Mouse (Mus musculus): Measurements from ENCODE around the gene Rps6ka3. TPM values are rescaled to one million over a fixed set of nuclear protein-coding genes. Genes with fewer than 3 reads are reported as not detected.

Gene Rps6ka3
- polyA plus RNA-seq, 1 experiment = 12.5 TPM

DNA sequence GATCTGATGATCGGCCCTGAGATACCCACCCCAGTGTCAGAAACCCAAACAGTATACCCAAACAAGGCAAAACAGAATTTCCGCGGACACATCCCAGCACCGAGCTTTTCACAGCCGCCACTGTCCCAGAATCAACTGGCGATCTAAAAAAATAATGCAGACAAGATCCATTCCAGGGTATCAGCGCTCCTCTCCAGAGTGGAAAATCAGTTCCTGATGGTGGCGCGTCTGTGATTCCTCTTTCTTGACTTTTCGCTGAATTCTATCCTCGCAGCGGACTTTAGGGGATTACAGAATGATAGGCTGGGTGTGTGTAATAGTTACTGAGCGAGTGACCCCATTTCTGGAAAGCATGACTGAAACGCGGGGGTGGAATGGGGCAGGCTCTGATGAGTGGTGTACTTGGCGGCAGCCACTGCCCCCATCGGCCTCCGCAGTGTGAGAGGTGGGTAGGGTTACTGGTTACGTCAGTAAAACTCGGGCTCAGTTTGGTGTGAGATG is 46.9 kb downstream of the Rps6ka3 start:
- no peaks in the 10 kb centered on the region for H3K36me3 ChIP-seq (ENCODE audit: control insufficient read depth, insufficient read depth, low read length)
- 27% methylated on average over 20 of the region's 20 CpGs for WGBS
- H3K4me1 ChIP-seq (ENCODE audit: control insufficient read depth, insufficient read depth, insufficient read length) = no peaks in the 10 kb centered on the region
- H3K27ac ChIP-seq (ENCODE audit: insufficient read depth, low read length) = peak overlapping the region; percentile 92
- peak overlapping the region; percentile 86 for H3K4me3 ChIP-seq (ENCODE audit: extremely low read depth, insufficient read depth, insufficient read length)
- TF ChIP-seq CTCF (IDR thresholded peaks at IDR 0.05; ENCODE audit: extremely low read depth, insufficient read depth, insufficient read length, insufficient replicate concordance) (no peak), POLR2A (IDR thresholded peaks at IDR 0.05; ENCODE audit: low read depth, low read length) (no peak)
- H3K27me3 ChIP-seq (ENCODE audit: control insufficient read depth, insufficient read depth, low read length) = no peaks in the 10 kb centered on the region
- DNase-seq (ENCODE audit: low read depth in 1 of 2, low spot score in 2 of 2) = peak in 1 of 2 experiments; percentile 32

DNA sequence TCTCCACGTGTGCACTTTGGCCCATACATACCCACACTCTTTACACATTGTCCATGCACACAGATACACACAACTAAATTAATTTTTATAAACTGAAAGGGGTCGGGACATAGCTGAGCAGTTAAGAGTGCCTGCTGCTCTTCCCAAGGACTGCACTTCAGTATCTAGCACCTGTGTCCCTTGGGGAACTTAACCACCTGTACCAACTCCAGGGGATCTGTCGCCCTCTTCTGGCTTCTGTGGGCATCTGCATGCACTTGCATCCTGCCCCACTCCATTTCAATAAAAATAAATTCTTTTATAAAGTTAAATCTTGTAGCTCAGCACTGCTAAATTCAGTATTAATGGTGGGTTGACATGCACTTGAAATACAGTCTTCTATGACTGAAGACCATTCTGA is 54.6 kb downstream of the Rps6ka3 start:
- no peaks in the 10 kb centered on the region for H3K36me3 ChIP-seq (ENCODE audit: control insufficient read depth, insufficient read depth, low read length)
- no peak overlapping the region for H3K27ac ChIP-seq (ENCODE audit: insufficient read depth, low read length)
- peak in 1 of 2 experiments; percentile 21 for DNase-seq (ENCODE audit: low read depth in 1 of 2, low spot score in 2 of 2)
- 53% methylated on average over 3 of the region's 3 CpGs for WGBS
- H3K4me3 ChIP-seq (ENCODE audit: extremely low read depth, insufficient read depth, insufficient read length) = no peak overlapping the region
- no peaks in the 10 kb centered on the region for H3K4me1 ChIP-seq (ENCODE audit: control insufficient read depth, insufficient read depth, insufficient read length)
- peak; percentile 39; the same call in 1 of the 2 replicates for TF ChIP-seq CTCF (IDR thresholded peaks at IDR 0.05; ENCODE audit: extremely low read depth, insufficient read depth, insufficient read length, insufficient replicate concordance)
- TF ChIP-seq POLR2A (IDR thresholded peaks at IDR 0.05; ENCODE audit: low read depth, low read length) = no peak
- H3K27me3 ChIP-seq (ENCODE audit: control insufficient read depth, insufficient read depth, low read length) = no peaks in the 10 kb centered on the region

DNA sequence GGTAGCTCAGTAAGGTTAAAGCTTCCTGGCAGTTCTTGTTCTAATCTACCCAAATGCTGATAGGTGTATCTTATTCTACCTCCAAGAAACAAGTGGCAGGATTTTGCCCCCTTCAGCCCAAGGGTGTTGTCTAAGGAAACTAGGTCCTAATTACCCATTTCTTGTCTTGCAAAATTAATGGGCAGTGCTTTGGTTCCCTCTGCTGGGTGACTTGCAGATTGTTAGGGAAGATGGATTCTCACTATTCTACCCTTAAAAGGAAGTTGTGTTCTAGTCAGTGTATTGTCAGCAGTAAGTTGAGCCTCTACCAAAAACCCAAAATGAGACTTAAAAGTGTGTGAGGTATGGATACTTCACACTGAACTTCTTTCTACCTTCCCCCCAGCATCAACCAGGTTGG is 59.0 kb downstream of the Rps6ka3 start:
- Histone ChIP-seq H3K36me3 (ENCODE audit: control insufficient read depth, insufficient read depth, low read length) (no peaks in the 10 kb centered on the region), H3K27me3 (ENCODE audit: control insufficient read depth, insufficient read depth, low read length) (no peaks in the 10 kb centered on the region), H3K4me3 (ENCODE audit: extremely low read depth, insufficient read depth, insufficient read length) (no peak overlapping the region), H3K27ac (ENCODE audit: insufficient read depth, low read length) (no peak overlapping the region), H3K4me1 (ENCODE audit: control insufficient read depth, insufficient read depth, insufficient read length) (no peaks in the 10 kb centered on the region)
- DNase-seq (ENCODE audit: low read depth in 1 of 2, low spot score in 2 of 2) = peak in 1 of 2 experiments; percentile 34
- TF ChIP-seq CTCF (IDR thresholded peaks at IDR 0.05; ENCODE audit: extremely low read depth, insufficient read depth, insufficient read length, insufficient replicate concordance) (peak; percentile 8; the same call in 1 of the 2 replicates), POLR2A (IDR thresholded peaks at IDR 0.05; ENCODE audit: low read depth, low read length) (no peak)

- Histone ChIP-seq H3K36me3 (ENCODE audit: control insufficient read depth, insufficient read depth, low read length) (no peaks in the 10 kb centered on the region), H3K27ac (ENCODE audit: insufficient read depth, low read length) (no peak overlapping the region), H3K4me1 (ENCODE audit: control insufficient read depth, insufficient read depth, insufficient read length) (no peaks in the 10 kb centered on the region), H3K4me3 (ENCODE audit: extremely low read depth, insufficient read depth, insufficient read length) (no peak overlapping the region), H3K27me3 (ENCODE audit: control insufficient read depth, insufficient read depth, low read length) (no peaks in the 10 kb centered on the region)
- WGBS = 75% methylated on average over 5 of the region's 5 CpGs
- no peak for TF ChIP-seq CTCF (IDR thresholded peaks at IDR 0.05; ENCODE audit: extremely low read depth, insufficient read depth, insufficient read length, insufficient replicate concordance)
- TF ChIP-seq POLR2A (IDR thresholded peaks at IDR 0.05; ENCODE audit: low read depth, low read length) = no peak
- no peak for DNase-seq (ENCODE audit: low read depth in 1 of 2, low spot score in 2 of 2)
Measured at GRCm38 (mm10) chrX:159286765-159287164, 76.7 kb downstream of the Rps6ka3 start.

DNA sequence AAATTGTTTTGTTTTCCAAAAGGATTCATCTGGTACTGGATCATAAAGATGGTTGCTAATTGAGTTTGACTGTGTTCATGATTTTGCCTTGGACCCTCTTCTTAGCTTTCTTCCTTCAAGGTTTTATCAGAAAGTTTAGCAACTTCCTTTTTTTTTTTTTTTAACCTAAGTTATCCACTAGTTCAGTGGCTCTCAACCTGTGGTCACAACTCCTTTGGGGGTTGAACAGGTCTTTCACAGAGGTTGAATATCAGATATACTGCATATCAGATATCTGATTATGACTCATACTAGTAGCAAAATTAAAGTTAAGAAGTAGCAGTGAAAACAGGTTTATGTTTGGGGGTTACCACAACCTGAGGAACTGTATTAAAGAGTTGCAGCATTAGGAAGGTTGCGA is 85.8 kb downstream of the Rps6ka3 start:
- Histone ChIP-seq H3K27me3 (ENCODE audit: control insufficient read depth, insufficient read depth, low read length) (no peaks in the 10 kb centered on the region), H3K4me1 (ENCODE audit: control insufficient read depth, insufficient read depth, insufficient read length) (no peaks in the 10 kb centered on the region), H3K27ac (ENCODE audit: insufficient read depth, low read length) (no peak overlapping the region), H3K36me3 (ENCODE audit: control insufficient read depth, insufficient read depth, low read length) (no peaks in the 10 kb centered on the region), H3K4me3 (ENCODE audit: extremely low read depth, insufficient read depth, insufficient read length) (no peak overlapping the region)
- DNase-seq (ENCODE audit: low read depth in 1 of 2, low spot score in 2 of 2) = no peak
- TF ChIP-seq POLR2A (IDR thresholded peaks at IDR 0.05; ENCODE audit: low read depth, low read length) = no peak
- TF ChIP-seq CTCF (IDR thresholded peaks at IDR 0.05; ENCODE audit: extremely low read depth, insufficient read depth, insufficient read length, insufficient replicate concordance) = no peak
- WGBS = 97% methylated on average over 1 of the region's 1 CpGs

DNA sequence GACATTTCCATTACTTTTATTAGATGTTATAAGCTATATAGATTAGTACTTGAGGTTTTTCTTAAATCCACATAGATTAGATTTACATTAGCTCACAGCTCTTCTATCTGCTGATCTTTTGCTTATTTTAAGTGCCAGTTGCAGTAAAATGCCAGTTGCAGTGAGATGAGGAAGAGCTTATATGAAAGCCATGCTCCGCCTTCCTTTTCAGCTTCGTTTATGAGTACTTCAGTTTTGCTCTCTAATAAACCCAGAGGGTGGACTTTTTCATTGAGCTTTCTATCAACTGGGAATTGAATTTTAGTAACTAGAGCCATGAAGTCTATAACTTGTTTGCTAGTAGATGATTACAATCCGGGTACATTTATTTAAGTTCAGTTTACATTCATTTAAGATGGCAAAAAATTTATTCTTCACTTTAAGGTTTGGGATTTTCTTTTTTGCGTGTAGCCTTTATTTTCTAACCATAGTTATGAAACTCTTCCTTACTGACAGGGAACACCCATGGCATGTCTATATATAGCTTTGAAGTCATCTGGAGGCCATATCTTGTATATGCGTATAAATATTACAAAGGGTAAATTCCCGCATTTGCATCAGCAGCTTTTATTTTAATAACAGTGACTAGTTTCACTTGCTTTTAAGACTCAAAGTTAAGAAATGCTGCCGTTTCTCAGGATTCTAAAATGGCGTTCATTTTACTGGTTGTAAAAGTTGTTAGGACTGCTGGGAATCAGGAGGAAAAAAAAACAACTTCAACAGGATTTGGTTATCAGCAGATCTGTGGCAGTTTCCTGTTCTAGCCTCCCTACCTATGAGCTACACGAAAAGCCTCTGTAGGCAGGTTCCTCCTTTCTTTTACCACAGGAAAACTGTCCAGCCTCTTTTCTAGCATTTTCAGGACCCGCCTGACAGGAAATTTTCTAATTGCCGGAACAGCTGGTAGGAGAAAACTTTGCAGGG is 92.5 kb downstream of the Rps6ka3 start:
- WGBS = 41% methylated on average over 11 of the region's 11 CpGs
- TF ChIP-seq POLR2A (IDR thresholded peaks at IDR 0.05; ENCODE audit: low read depth, low read length) = no peak
- no peak for TF ChIP-seq CTCF (IDR thresholded peaks at IDR 0.05; ENCODE audit: extremely low read depth, insufficient read depth, insufficient read length, insufficient replicate concordance)
- Histone ChIP-seq H3K36me3 (ENCODE audit: control insufficient read depth, insufficient read depth, low read length) (no peaks in the 10 kb centered on the region), H3K27ac (ENCODE audit: insufficient read depth, low read length) (no peak overlapping the region), H3K4me3 (ENCODE audit: extremely low read depth, insufficient read depth, insufficient read length) (no peak overlapping the region), H3K4me1 (ENCODE audit: control insufficient read depth, insufficient read depth, insufficient read length) (no peaks in the 10 kb centered on the region), H3K27me3 (ENCODE audit: control insufficient read depth, insufficient read depth, low read length) (no peaks in the 10 kb centered on the region)
- no peak for DNase-seq (ENCODE audit: low read depth in 1 of 2, low spot score in 2 of 2)

- 83% methylated on average over 7 of the region's 7 CpGs for WGBS
- Histone ChIP-seq H3K4me3 (ENCODE audit: extremely low read depth, insufficient read depth, insufficient read length) (no peak overlapping the region), H3K27me3 (ENCODE audit: control insufficient read depth, insufficient read depth, low read length) (no peaks in the 10 kb centered on the region), H3K4me1 (ENCODE audit: control insufficient read depth, insufficient read depth, insufficient read length) (no peaks in the 10 kb centered on the region), H3K27ac (ENCODE audit: insufficient read depth, low read length) (no peak overlapping the region), H3K36me3 (ENCODE audit: control insufficient read depth, insufficient read depth, low read length) (no peaks in the 10 kb centered on the region; the same call in 1 of the 2 replicates)
- no peak for DNase-seq (ENCODE audit: low read depth in 1 of 2, low spot score in 2 of 2)
- no peak for TF ChIP-seq POLR2A (IDR thresholded peaks at IDR 0.05; ENCODE audit: low read depth, low read length)
- no peak for TF ChIP-seq CTCF (IDR thresholded peaks at IDR 0.05; ENCODE audit: extremely low read depth, insufficient read depth, insufficient read length, insufficient replicate concordance)
Measured at GRCm38 (mm10) chrX:159315293-159315692, 105.2 kb downstream of the Rps6ka3 start.
